Mouse (Mus musculus) activated CD4-positive, CD25-positive, alpha-beta regulatory T cell (primary cell): Measurements from ENCODE around the gene Gtf2f1. TPM values are rescaled to one million over a fixed set of nuclear protein-coding genes. Genes with fewer than 3 reads are reported as not detected.

Experiments used
- polyA plus RNA-seq, 2 experiments: library from polyadenylated mRNA; unstranded; fragments of 100-300 nt; shearing (Covaris generic); gene quantifications; one replicate each; pipeline ENCODE4 v1.2.1; 2017

Gtf2f1 gene
- polyA plus RNA-seq: 10 to 100 TPM; 78.7 to 81.9 TPM

GRCm38 (mm10) chr17:57011236-57012141 lies at the start of gene Gtf2f1, which contains the start of gene Gm17949:
TSS of gene Gtf2f1 (minus strand) at chr17:57011288.
TSS of gene Gm17949 (plus strand) at chr17:57011469.

GRCm38 (mm10) chr17:57059486-57059977 lies 48.4 kb upstream of the Gtf2f1 start, which contains the start of gene Slc25a23:
TSS of gene Slc25a23 (minus strand) at chr17:57059863.

GRCm38 (mm10) chr17:57058891-57059485 lies 47.9 kb upstream of the Gtf2f1 start, which contains the start of gene Crb3:
TSS of gene Crb3 (plus strand) at chr17:57059105.

GRCm38 (mm10) chr17:57041554-57041953 lies 30.5 kb upstream of the Gtf2f1 start, which contains the start of gene Slc25a41:
TSS of gene Slc25a41 (minus strand) at chr17:57041654.

GRCm38 (mm10) chr17:57030931-57031660 lies 20.0 kb upstream of the Gtf2f1 start, which contains the start of gene Khsrp:
TSS of gene Khsrp (minus strand) at chr17:57031522.

GRCm38 (mm10) chr17:56999968-57000609 lies 11.0 kb downstream of the Gtf2f1 start, which contains the start of gene Pspn:
TSS of gene Pspn (minus strand) at chr17:57000018.

GRCm38 (mm10) chr17:56997029-56997667 lies 13.9 kb downstream of the Gtf2f1 start, which contains the start of gene Alkbh7:
TSS of gene Alkbh7 (plus strand) at chr17:56997339.

GRCm38 (mm10) chr17:56990115-56990746 lies 20.9 kb downstream of the Gtf2f1 start, which contains the start of gene Clpp:
TSS of gene Clpp (plus strand) at chr17:56990305.

GRCm38 (mm10) chr17:56982013-56982412 lies 29.1 kb downstream of the Gtf2f1 start, which contains the start of gene Acer1:
TSS of gene Acer1 (minus strand) at chr17:56982126.

Other genes with a start within 250 kb of the Gtf2f1 start
- 10 to 100 TPM; 37.5 to 47.0 TPM for gene Dus3l, start 246.5 kb downstream of the Gtf2f1 start, polyA plus RNA-seq
- gene Prr22, start 241.0 kb downstream of the Gtf2f1 start, polyA plus RNA-seq: 1 to 10 TPM in 1 of 2 experiments, under 1 TPM in 1; 0.69 to 1.7 TPM
- 1 to 10 TPM in 1 of 2 experiments, under 1 TPM in 1; 0.95 to 1.7 TPM for gene Rfx2, start 180.3 kb downstream of the Gtf2f1 start, polyA plus RNA-seq
- gene Acsbg2, start 136.8 kb downstream of the Gtf2f1 start, polyA plus RNA-seq: not detected
- gene 1700061G19Rik, start 135.8 kb downstream of the Gtf2f1 start, polyA plus RNA-seq: under 1 TPM; 0.10 to 0.27 TPM
- gene Mllt1, start 75.9 kb downstream of the Gtf2f1 start, polyA plus RNA-seq: 10 to 100 TPM; 31.3 to 45.7 TPM
- gene Acer1, start 29.2 kb downstream of the Gtf2f1 start, polyA plus RNA-seq: not detected
- 10 to 100 TPM; 46.4 to 81.8 TPM for gene Clpp, start 21.0 kb downstream of the Gtf2f1 start, polyA plus RNA-seq
- gene Alkbh7, start 13.9 kb downstream of the Gtf2f1 start, polyA plus RNA-seq: 10 to 100 TPM; 25.2 to 32.7 TPM
- gene Pspn, start 11.3 kb downstream of the Gtf2f1 start, polyA plus RNA-seq: not detected
- under 1 TPM in 1 of 2 experiments, not detected in 1; 0.25 TPM for gene Gm17949, start 181 bp upstream of the Gtf2f1 start, polyA plus RNA-seq
- 10 to 100 TPM; 38.5 to 45.9 TPM for gene Khsrp, start 20.2 kb upstream of the Gtf2f1 start, polyA plus RNA-seq
- gene Slc25a41, start 30.4 kb upstream of the Gtf2f1 start, polyA plus RNA-seq: under 1 TPM in 1 of 2 experiments, not detected in 1; 0.33 TPM
- gene Crb3, start 47.8 kb upstream of the Gtf2f1 start, polyA plus RNA-seq: 1 to 10 TPM in 1 of 2 experiments, under 1 TPM in 1; 0.81 to 2.7 TPM
- gene Slc25a23, start 48.6 kb upstream of the Gtf2f1 start, polyA plus RNA-seq: 10 to 100 TPM in 1 of 2 experiments, 1 to 10 TPM in 1; 4.3 to 12.1 TPM
- gene Dennd1c, start 67.2 kb upstream of the Gtf2f1 start, polyA plus RNA-seq: 100 to 1,000 TPM; 278 to 303 TPM
- 1 to 10 TPM; 1.8 to 2.4 TPM for gene Tubb4a, start 76.5 kb upstream of the Gtf2f1 start, polyA plus RNA-seq
- 10 to 100 TPM in 1 of 2 experiments, 1 to 10 TPM in 1; 8.9 to 10.4 TPM for gene Tnfsf9, start 94.0 kb upstream of the Gtf2f1 start, polyA plus RNA-seq
- gene Cd70, start 138.5 kb upstream of the Gtf2f1 start, polyA plus RNA-seq: 1 to 10 TPM; 1.4 TPM
- 10 to 100 TPM in 1 of 2 experiments, 1 to 10 TPM in 1; 3.5 to 11.8 TPM for gene Tnfsf14, start 182.9 kb upstream of the Gtf2f1 start, polyA plus RNA-seq
- 1 to 10 TPM; 2.0 to 8.7 TPM for gene C3, start 216.8 kb upstream of the Gtf2f1 start, polyA plus RNA-seq
- 10 to 100 TPM; 53.6 to 94.4 TPM for gene Gpr108, start 237.2 kb upstream of the Gtf2f1 start, polyA plus RNA-seq
- gene Trip10, start 238.2 kb upstream of the Gtf2f1 start, polyA plus RNA-seq: 1 to 10 TPM; 2.1 to 3.5 TPM